Mouse (Mus musculus) limb, embryonic 15.5 days (tissue): ENCODE measurements around the gene Fhit. TPM values are rescaled to one million over a fixed set of nuclear protein-coding genes. Genes with fewer than 3 reads are reported as not detected.

ENCODE experiments used
- ATAC-seq: fragments of 200-750 bp; cut with Nextera tagmentation; 2 replicates; pipeline ENCODE4 v1.8.0; 2017; ENCODE audit warnings: low read depth, moderate TSS enrichment; ENCODE audit not compliant: insufficient number of reproducible peaks, low FRiP score, low TSS enrichment
- H3K27ac ChIP-seq: fragments of 300-500 bp; sonication (generic); 2 replicates; pipeline ENCODE4 v1.5.1; 2015; ENCODE audit warnings: moderate library complexity, mild to moderate bottlenecking, inconsistent platforms
- H3K27me3 ChIP-seq: fragments of 300-500 bp; sonication (generic); 2 replicates; pipeline ENCODE4 v1.6.1; 2015; ENCODE audit warnings: inconsistent platforms
- H3K36me3 ChIP-seq: fragments of 300-500 bp; sonication (generic); 2 replicates; pipeline ENCODE4 v1.6.1; 2015; ENCODE audit warnings: inconsistent platforms
- H3K4me1 ChIP-seq: fragments of 300-500 bp; sonication (generic); 2 replicates; pipeline ENCODE4 v1.6.1; 2015; ENCODE audit warnings: inconsistent platforms
- H3K4me2 ChIP-seq: fragments of 300-500 bp; sonication (generic); 2 replicates; pipeline ENCODE4 v1.6.1; 2015; ENCODE audit warnings: mild to moderate bottlenecking, inconsistent platforms
- H3K4me3 ChIP-seq: fragments of 300-500 bp; sonication (generic); 2 replicates; pipeline ENCODE4 v1.5.1; 2015; ENCODE audit warnings: mild to moderate bottlenecking, inconsistent platforms
- H3K9ac ChIP-seq: fragments of 300-500 bp; sonication (generic); 2 replicates; pipeline ENCODE4 v1.6.1; 2015; ENCODE audit warnings: inconsistent platforms
- H3K9me3 ChIP-seq: fragments of 300-500 bp; sonication (generic); 2 replicates; pipeline ENCODE4 v1.6.1; 2016; ENCODE audit warnings: inconsistent platforms
- WGBS: fragments of 180-500 bp; shearing (Covaris S2); methylation state at CpG from one replicate; pipeline ENCODE4 v1.1.7; 2015; 5-methylcytosine and 5-hydroxymethylcytosine counted together
- polyA plus RNA-seq: library from polyadenylated mRNA; unstranded; fragments of >200 nt; fragmentation: Nextera tagmentation; extraction: Ambion mirVana; gene quantifications from 2 replicates; pipeline ENCODE4 v1.2.1, GENCODE M21; 2015

Gene Fhit
- polyA plus RNA-seq, 1 experiment from 2014 or later: 5.2 TPM

- no peaks in the 10 kb centered on the region for H3K27me3 ChIP-seq
- no peak overlapping the region for H3K27ac ChIP-seq
- WGBS: 39% methylated on average over 1 of the region's 1 CpGs
- ATAC-seq: no peak
- H3K36me3 ChIP-seq: no peaks in the 10 kb centered on the region
- no peaks in the 10 kb centered on the region for H3K9me3 ChIP-seq
- H3K4me1 ChIP-seq: no peaks in the 10 kb centered on the region
- no peak overlapping the region for H3K4me2 ChIP-seq
- H3K4me3 ChIP-seq: no peak overlapping the region
- H3K9ac ChIP-seq: no peak overlapping the region
Observed at GRCm38 (mm10) chr14:10882759-10883158, 279.1 kb downstream of the Fhit start.

GRCm38 (mm10) chr14:10880749-10881148, 281.1 kb downstream of the Fhit start:
- Histone ChIP-seq H3K9ac (no peak overlapping the region), H3K9me3 (no peaks in the 10 kb centered on the region), H3K4me1 (no peaks in the 10 kb centered on the region), H3K36me3 (no peaks in the 10 kb centered on the region), H3K4me2 (no peak overlapping the region), H3K27me3 (no peaks in the 10 kb centered on the region), H3K27ac (no peak overlapping the region), H3K4me3 (no peak overlapping the region)
- ATAC-seq: no peak
- WGBS: 69% methylated on average over 2 of the region's 2 CpGs

- no peak overlapping the region for H3K4me2 ChIP-seq
- no peak overlapping the region for H3K4me3 ChIP-seq
- no peak overlapping the region for H3K27ac ChIP-seq
- whole genome bisulfite sequencing: 70% methylated on average over 3 of the region's 3 CpGs
- H3K27me3 ChIP-seq: no peaks in the 10 kb centered on the region
- H3K9me3 ChIP-seq: no peaks in the 10 kb centered on the region
- H3K9ac ChIP-seq: no peak overlapping the region
- no peak for ATAC-seq
- no peaks in the 10 kb centered on the region for H3K36me3 ChIP-seq
- H3K4me1 ChIP-seq: no peaks in the 10 kb centered on the region
Observed at GRCm38 (mm10) chr14:10874595-10875372, 287.1 kb downstream of the Fhit start.

GRCm38 (mm10) chr14:10857606-10858005, 304.2 kb downstream of the Fhit start:
- Histone ChIP-seq H3K9me3 (no peaks in the 10 kb centered on the region), H3K4me3 (no peak overlapping the region), H3K4me2 (no peak overlapping the region), H3K9ac (no peak overlapping the region), H3K27ac (no peak overlapping the region), H3K36me3 (no peaks in the 10 kb centered on the region), H3K4me1 (no peaks in the 10 kb centered on the region), H3K27me3 (no peaks in the 10 kb centered on the region)
- ATAC-seq: no peak
- 49% methylated on average over 3 of the region's 3 CpGs for WGBS

GRCm38 (mm10) chr14:10851936-10852335, 309.9 kb downstream of the Fhit start:
- Histone ChIP-seq H3K4me1 (no peaks in the 10 kb centered on the region), H3K36me3 (no peaks in the 10 kb centered on the region), H3K9ac (no peak overlapping the region), H3K4me3 (no peak overlapping the region), H3K4me2 (no peak overlapping the region), H3K27ac (no peak overlapping the region), H3K9me3 (no peaks in the 10 kb centered on the region), H3K27me3 (no peaks in the 10 kb centered on the region)
- 56% methylated on average over 1 of the region's 1 CpGs for WGBS
- no peak for ATAC-seq

GRCm38 (mm10) chr14:10836001-10836400, 325.8 kb downstream of the Fhit start:
- Histone ChIP-seq H3K4me2 (no peak overlapping the region), H3K27me3 (no peaks in the 10 kb centered on the region), H3K27ac (no peak overlapping the region), H3K4me1 (no peaks in the 10 kb centered on the region), H3K4me3 (no peak overlapping the region), H3K9ac (no peak overlapping the region), H3K36me3 (no peaks in the 10 kb centered on the region), H3K9me3 (no peaks in the 10 kb centered on the region)
- no peak for ATAC-seq
- WGBS: 49% methylated on average over 1 of the region's 1 CpGs

- Histone ChIP-seq H3K4me1 (no peaks in the 10 kb centered on the region), H3K27ac (no peak overlapping the region), H3K9ac (no peak overlapping the region), H3K27me3 (no peaks in the 10 kb centered on the region), H3K4me2 (no peak overlapping the region), H3K36me3 (no peaks in the 10 kb centered on the region), H3K9me3 (no peaks in the 10 kb centered on the region), H3K4me3 (no peak overlapping the region)
- ATAC-seq: no peak
- WGBS: 66% methylated on average over 4 of the region's 4 CpGs
Observed at GRCm38 (mm10) chr14:10824819-10825218, 337.0 kb downstream of the Fhit start.

GRCm38 (mm10) chr14:10813551-10813950, 348.3 kb downstream of the Fhit start:
- 43% methylated on average over 2 of the region's 2 CpGs for WGBS
- Histone ChIP-seq H3K9ac (no peak overlapping the region), H3K27ac (no peak overlapping the region), H3K4me3 (no peak overlapping the region), H3K4me1 (no peaks in the 10 kb centered on the region), H3K4me2 (no peak overlapping the region), H3K36me3 (no peaks in the 10 kb centered on the region), H3K27me3 (no peaks in the 10 kb centered on the region), H3K9me3 (no peaks in the 10 kb centered on the region)
- no peak for ATAC-seq

GRCm38 (mm10) chr14:10798489-10799180, 363.2 kb downstream of the Fhit start:
- no peak for ATAC-seq
- Histone ChIP-seq H3K27me3 (no peaks in the 10 kb centered on the region), H3K9ac (no peak overlapping the region), H3K27ac (no peak overlapping the region), H3K9me3 (no peaks in the 10 kb centered on the region), H3K36me3 (no peaks in the 10 kb centered on the region), H3K4me3 (no peak overlapping the region), H3K4me1 (no peaks in the 10 kb centered on the region), H3K4me2 (no peak overlapping the region)
- 81% methylated on average over 4 of the region's 4 CpGs for WGBS

- Histone ChIP-seq H3K27me3 (no peaks in the 10 kb centered on the region), H3K4me2 (no peak overlapping the region), H3K9ac (no peak overlapping the region), H3K36me3 (no peaks in the 10 kb centered on the region), H3K4me3 (no peak overlapping the region), H3K27ac (no peak overlapping the region), H3K9me3 (no peaks in the 10 kb centered on the region), H3K4me1 (no peaks in the 10 kb centered on the region)
- WGBS: 76% methylated on average over 1 of the region's 1 CpGs
- no peak for ATAC-seq
Observed at GRCm38 (mm10) chr14:10797595-10797994, 364.2 kb downstream of the Fhit start.

- H3K4me3 ChIP-seq: no peak overlapping the region
- no peaks in the 10 kb centered on the region for H3K4me1 ChIP-seq
- no peak overlapping the region for H3K27ac ChIP-seq
- no peaks in the 10 kb centered on the region for H3K36me3 ChIP-seq
- H3K27me3 ChIP-seq: no peaks in the 10 kb centered on the region
- no peak overlapping the region for H3K4me2 ChIP-seq
- WGBS: 68% methylated on average over 2 of the region's 2 CpGs
- no peak overlapping the region for H3K9ac ChIP-seq
- no peaks in the 10 kb centered on the region for H3K9me3 ChIP-seq
- ATAC-seq: no peak
Observed at GRCm38 (mm10) chr14:10795498-10796075, 366.2 kb downstream of the Fhit start.

- H3K36me3 ChIP-seq: no peaks in the 10 kb centered on the region
- no peaks in the 10 kb centered on the region for H3K4me1 ChIP-seq
- no peaks in the 10 kb centered on the region for H3K27me3 ChIP-seq
- WGBS: 86% methylated on average over 3 of the region's 3 CpGs
- H3K4me2 ChIP-seq: no peak overlapping the region
- H3K27ac ChIP-seq: no peak overlapping the region
- H3K9me3 ChIP-seq: no peaks in the 10 kb centered on the region
- no peak for ATAC-seq
- H3K9ac ChIP-seq: no peak overlapping the region
- H3K4me3 ChIP-seq: no peak overlapping the region
Observed at GRCm38 (mm10) chr14:10783929-10784328, 377.9 kb downstream of the Fhit start.
